Mouse (Mus musculus): ENCODE measurements at regions not wholly inside any gene's neighbourhood (a gene's known extent, or its start where the extent isn't known, plus 50 kb on each side); places are given as distances from the start of the nearest gene placed in this dataset.
"Not testable (repeated sequence)": the region's sequence is repeated elsewhere in the genome, so short reads cannot be mapped to it uniquely, and the experiment has no call there.

GRCm38 (mm10) chr15:59728131-59728601 lies 288.2 kb downstream of the 4933412E24Rik start:
- Histone ChIP-seq H3K4me3 (replicated peaks) (no peak overlapping the region), H3K9me3 (replicated peaks) (no peaks in the 10 kb centered on the region), H3K4me1 (replicated peaks) (peaks cover 7% of the 10 kb centered on the region), H3K27ac (peak overlapping the region; percentile 50), H3K27me3 (no peaks in the 10 kb centered on the region), H3K4me2 (no peak overlapping the region), H3K9ac (no peak overlapping the region), H3K36me3 (no peaks in the 10 kb centered on the region)
- 33% methylated on average over 8 of the region's 8 CpGs for WGBS (ENCODE audit: insufficient replicate concordance)
- DNase-seq, result peak; percentile 17
- peak; percentile 82 for ATAC-seq (ENCODE audit: low read depth)

GRCm38 (mm10) chr15:59725881-59726280 lies 290.5 kb downstream of the 4933412E24Rik start:
- Histone ChIP-seq H3K4me2 (no peak overlapping the region), H3K27me3 (no peaks in the 10 kb centered on the region), H3K9me3 (replicated peaks) (no peaks in the 10 kb centered on the region), H3K36me3 (no peaks in the 10 kb centered on the region), H3K4me1 (replicated peaks) (peaks cover 10% of the 10 kb centered on the region), H3K27ac (no peak overlapping the region), H3K9ac (no peak overlapping the region), H3K4me3 (replicated peaks) (no peak overlapping the region)
- DNase-seq, result no peak
- no peak for ATAC-seq (ENCODE audit: low read depth)
- 57% methylated on average over 4 of the region's 4 CpGs for WGBS (ENCODE audit: insufficient replicate concordance)

- DNase-seq, result no peak
- Histone ChIP-seq H3K27ac (no peak overlapping the region), H3K9me3 (replicated peaks) (no peaks in the 10 kb centered on the region), H3K4me2 (no peak overlapping the region), H3K4me1 (replicated peaks) (peaks cover 3% of the 10 kb centered on the region; the same call in 1 of the 2 replicates), H3K9ac (no peak overlapping the region), H3K27me3 (no peaks in the 10 kb centered on the region), H3K4me3 (replicated peaks) (no peak overlapping the region), H3K36me3 (no peaks in the 10 kb centered on the region)
- 59% methylated on average over 2 of the region's 2 CpGs for WGBS (ENCODE audit: insufficient replicate concordance)
- no peak for ATAC-seq (ENCODE audit: low read depth)
Measured at GRCm38 (mm10) chr15:59722661-59723413, 293.6 kb downstream of the 4933412E24Rik start.

- H3K36me3 ChIP-seq, result no peaks in the 10 kb centered on the region
- H3K9ac ChIP-seq, result no peak overlapping the region
- H3K9me3 ChIP-seq (replicated peaks), result no peaks in the 10 kb centered on the region
- H3K27ac ChIP-seq, result no peak overlapping the region; the same call in 1 of the 2 replicates
- DNase-seq (no peak), ATAC-seq (ENCODE audit: low read depth) (no peak)
- WGBS (ENCODE audit: insufficient replicate concordance), result 28% methylated on average over 4 of the region's 4 CpGs
- H3K4me3 ChIP-seq (replicated peaks), result no peak overlapping the region
- no peak overlapping the region for H3K4me2 ChIP-seq
- no peaks in the 10 kb centered on the region for H3K27me3 ChIP-seq
- peaks cover 10% of the 10 kb centered on the region for H3K4me1 ChIP-seq (replicated peaks)
Measured at GRCm38 (mm10) chr15:59721420-59721819, 295.0 kb downstream of the 4933412E24Rik start.

GRCm38 (mm10) chr15:59721018-59721417 lies 295.4 kb downstream of the 4933412E24Rik start:
- H3K27me3 ChIP-seq, result no peaks in the 10 kb centered on the region
- H3K36me3 ChIP-seq, result no peaks in the 10 kb centered on the region
- H3K27ac ChIP-seq, result no peak overlapping the region; the same call in 1 of the 2 replicates
- 33% methylated on average over 6 of the region's 6 CpGs for WGBS (ENCODE audit: insufficient replicate concordance)
- H3K4me2 ChIP-seq, result no peak overlapping the region
- H3K4me3 ChIP-seq (replicated peaks), result no peak overlapping the region
- no peak overlapping the region for H3K9ac ChIP-seq
- no peaks in the 10 kb centered on the region for H3K9me3 ChIP-seq (replicated peaks)
- DNase-seq (no peak), ATAC-seq (ENCODE audit: low read depth) (no peak)
- H3K4me1 ChIP-seq (replicated peaks), result peaks cover 10% of the 10 kb centered on the region

- Histone ChIP-seq H3K4me1 (replicated peaks) (peaks cover 10% of the 10 kb centered on the region), H3K4me2 (no peak overlapping the region), H3K27me3 (no peaks in the 10 kb centered on the region), H3K4me3 (replicated peaks) (no peak overlapping the region), H3K36me3 (no peaks in the 10 kb centered on the region), H3K27ac (no peak overlapping the region), H3K9ac (no peak overlapping the region), H3K9me3 (replicated peaks) (no peaks in the 10 kb centered on the region)
- ATAC-seq (ENCODE audit: low read depth) (no peak), DNase-seq (no peak)
- 75% methylated on average over 6 of the region's 6 CpGs for WGBS (ENCODE audit: insufficient replicate concordance)
Measured at GRCm38 (mm10) chr15:59720149-59720548, 296.3 kb downstream of the 4933412E24Rik start.

GRCm38 (mm10) chr15:59719383-59720128 lies 296.9 kb downstream of the 4933412E24Rik start:
- 59% methylated on average over 6 of the region's 6 CpGs for WGBS (ENCODE audit: insufficient replicate concordance)

GRCm38 (mm10) chr15:59716872-59717271 lies 299.5 kb downstream of the 4933412E24Rik start:
- peaks cover 14% of the 10 kb centered on the region for H3K4me1 ChIP-seq (replicated peaks)
- peak overlapping the region; percentile 58 for H3K27ac ChIP-seq
- H3K9me3 ChIP-seq (replicated peaks), result no peaks in the 10 kb centered on the region
- DNase-seq, result no peak
- H3K4me2 ChIP-seq, result no peak overlapping the region
- H3K36me3 ChIP-seq, result no peaks in the 10 kb centered on the region
- H3K9ac ChIP-seq, result no peak overlapping the region
- ATAC-seq (ENCODE audit: low read depth), result peak; percentile 58; the same call in 1 of the 2 replicates
- no peak overlapping the region for H3K4me3 ChIP-seq (replicated peaks)
- WGBS (ENCODE audit: insufficient replicate concordance), result 37% methylated on average over 6 of the region's 6 CpGs
- no peaks in the 10 kb centered on the region for H3K27me3 ChIP-seq

More at GRCm38 (mm10) chr15:59719383-59720128, 296.9 kb downstream of the 4933412E24Rik start:
- H3K27ac ChIP-seq; H3K27me3 ChIP-seq; H3K4me3 ChIP-seq (replicated peaks); H3K4me1 ChIP-seq (replicated peaks); H3K4me2 ChIP-seq; DNase-seq; ATAC-seq (ENCODE audit: low read depth); H3K9me3 ChIP-seq (replicated peaks); H3K36me3 ChIP-seq; H3K9ac ChIP-seq: not testable (repeated sequence)

- no peak for ATAC-seq (ENCODE audit: low read depth)
- WGBS (ENCODE audit: insufficient replicate concordance), result 60% methylated on average over 3 of the region's 3 CpGs
- no peak overlapping the region for H3K27ac ChIP-seq
Measured at GRCm38 (mm10) chr15:59715951-59716350, 300.5 kb downstream of the 4933412E24Rik start.

GRCm38 (mm10) chr15:59713965-59714739 lies 302.3 kb downstream of the 4933412E24Rik start:
- Histone ChIP-seq H3K4me2 (no peak overlapping the region), H3K27ac (no peak overlapping the region), H3K27me3 (no peaks in the 10 kb centered on the region), H3K36me3 (no peaks in the 10 kb centered on the region), H3K4me1 (replicated peaks) (peaks cover 11% of the 10 kb centered on the region), H3K9me3 (replicated peaks) (no peaks in the 10 kb centered on the region), H3K4me3 (replicated peaks) (no peak overlapping the region), H3K9ac (no peak overlapping the region)
- no peak for ATAC-seq (ENCODE audit: low read depth)
- DNase-seq, result no peak
- WGBS (ENCODE audit: insufficient replicate concordance), result 63% methylated on average over 8 of the region's 8 CpGs

More at GRCm38 (mm10) chr15:59715951-59716350, 300.5 kb downstream of the 4933412E24Rik start:
- Histone ChIP-seq H3K27me3 (no peaks in the 10 kb centered on the region), H3K9me3 (replicated peaks) (no peaks in the 10 kb centered on the region), H3K9ac (no peak overlapping the region), H3K36me3 (no peaks in the 10 kb centered on the region), H3K4me3 (replicated peaks) (no peak overlapping the region), H3K4me1 (replicated peaks) (peaks cover 11% of the 10 kb centered on the region), H3K4me2 (no peak overlapping the region)
- DNase-seq, result no peak

Measured in liver, embryonic 13.5 days (tissue).